Mouse (Mus musculus) C2C12 (cell line): ENCODE results near the gene Tmem115.

ENCODE experiments used
- CEBPB ChIP-seq: IDR thresholded peaks from one replicate; pipeline ENCODE4 v1.6.1; 2011; ENCODE audit warnings: low read depth, mild to moderate bottlenecking, control low read depth, moderate library complexity
- CTCF ChIP-seq: IDR thresholded peaks from one replicate; pipeline ENCODE4 v1.5.1; 2011; ENCODE audit not compliant: control insufficient read depth, insufficient read depth, insufficient read length
- FOSL1 ChIP-seq: IDR thresholded peaks from one replicate; pipeline ENCODE4 v1.8.0; 2011; ENCODE audit warnings: mild to moderate bottlenecking, low read length; ENCODE audit not compliant: poor library complexity, insufficient read depth, severe bottlenecking
- MAX ChIP-seq: IDR thresholded peaks from one replicate; pipeline ENCODE4 v1.6.1; 2011; ENCODE audit warnings: mild to moderate bottlenecking, control low read depth
- MYOD1 ChIP-seq: IDR thresholded peaks from one replicate; pipeline ENCODE4 v1.6.1; 2011; ENCODE audit warnings: low read depth; ENCODE audit not compliant: control insufficient read depth, insufficient read length
- MYOG ChIP-seq: IDR thresholded peaks from one replicate; pipeline ENCODE4 v1.6.1; 2011; ENCODE audit not compliant: control insufficient read depth, insufficient read length; ENCODE audit errors: extremely low read depth
- USF1 ChIP-seq: IDR thresholded peaks from one replicate; pipeline ENCODE4 v1.6.1; 2011; ENCODE audit warnings: low read depth, mild to moderate bottlenecking, control low read depth, moderate library complexity

GRCm38 (mm10) chr9:107522400-107522711 lies 11.4 kb upstream of the Tmem115 start:
- no peak for TF ChIP-seq CTCF
- no peak for TF ChIP-seq MAX
- no peak for TF ChIP-seq CEBPB
- no peak for TF ChIP-seq USF1
- no peak for TF ChIP-seq MYOD1
- TF ChIP-seq FOSL1: no peak
- TF ChIP-seq MYOG: no peak
